Mouse (Mus musculus): ENCODE measurements around the gene Ube2b. TPM values are rescaled to one million over a fixed set of nuclear protein-coding genes. Genes with fewer than 3 reads are reported as not detected.

The Ube2b gene
- polyA plus RNA-seq, 1 experiment from 2014 or later, result 301 TPM

DNA sequence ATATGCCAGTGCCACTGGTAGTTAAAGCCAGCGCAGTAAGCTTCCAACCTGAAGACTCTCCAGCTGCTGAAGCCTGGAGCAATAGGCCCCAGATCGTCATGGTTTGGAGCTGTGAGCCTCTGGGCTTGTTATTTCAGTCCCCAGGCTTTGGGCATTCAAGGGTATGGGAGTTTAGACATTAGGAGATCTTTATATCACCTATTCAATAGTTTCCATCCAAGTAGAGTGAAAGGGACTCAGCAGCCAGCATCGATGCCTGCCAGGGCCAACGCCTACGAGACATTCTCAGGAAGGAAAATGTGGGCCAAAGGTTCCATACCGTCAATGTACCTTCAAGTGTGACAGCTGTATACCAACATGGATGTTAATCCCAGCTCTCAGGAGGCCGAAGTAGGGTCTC lies 38.3 kb downstream of the Ube2b start:
- no peaks in the 10 kb centered on the region for H3K9me3 ChIP-seq (replicated peaks)
- 92% methylated on average over 7 of the region's 7 CpGs for WGBS
- H3K4me1 ChIP-seq, result no peaks in the 10 kb centered on the region
- H3K36me3 ChIP-seq (ENCODE audit: poor library complexity, severe bottlenecking), result no peaks in the 10 kb centered on the region
- H3K9ac ChIP-seq, result no peak overlapping the region
- no peak overlapping the region for H3K4me2 ChIP-seq
- no peaks in the 10 kb centered on the region for H3K27me3 ChIP-seq
- no peak for ATAC-seq
- H3K27ac ChIP-seq, result no peak overlapping the region
- no peak overlapping the region for H3K4me3 ChIP-seq

DNA sequence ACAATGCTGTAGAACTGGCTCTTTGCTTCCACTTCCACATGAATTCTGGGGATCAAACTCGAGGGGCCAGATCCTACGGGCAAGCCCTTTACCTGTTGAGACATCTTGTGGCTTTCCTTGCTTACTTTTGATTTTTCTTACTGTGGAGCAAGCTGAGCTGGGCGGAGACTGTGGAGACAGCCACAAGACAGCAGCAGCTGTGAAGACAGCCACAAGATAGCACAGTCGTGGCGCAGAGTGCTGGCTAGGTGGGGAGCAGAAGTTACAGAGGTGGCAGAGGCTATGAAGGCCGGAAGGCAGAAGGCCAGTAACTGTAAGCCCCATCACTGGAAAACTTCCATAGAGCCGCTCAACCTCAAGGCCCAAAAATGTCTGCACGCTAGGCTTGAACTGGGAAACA lies 38.8 kb downstream of the Ube2b start:
- Histone ChIP-seq H3K9me3 (replicated peaks) (no peaks in the 10 kb centered on the region), H3K4me1 (no peaks in the 10 kb centered on the region), H3K27ac (no peak overlapping the region), H3K4me3 (no peak overlapping the region), H3K4me2 (no peak overlapping the region), H3K36me3 (ENCODE audit: poor library complexity, severe bottlenecking) (no peaks in the 10 kb centered on the region), H3K9ac (no peak overlapping the region), H3K27me3 (no peaks in the 10 kb centered on the region)
- ATAC-seq, result no peak
- WGBS, result 94% methylated on average over 8 of the region's 8 CpGs

DNA sequence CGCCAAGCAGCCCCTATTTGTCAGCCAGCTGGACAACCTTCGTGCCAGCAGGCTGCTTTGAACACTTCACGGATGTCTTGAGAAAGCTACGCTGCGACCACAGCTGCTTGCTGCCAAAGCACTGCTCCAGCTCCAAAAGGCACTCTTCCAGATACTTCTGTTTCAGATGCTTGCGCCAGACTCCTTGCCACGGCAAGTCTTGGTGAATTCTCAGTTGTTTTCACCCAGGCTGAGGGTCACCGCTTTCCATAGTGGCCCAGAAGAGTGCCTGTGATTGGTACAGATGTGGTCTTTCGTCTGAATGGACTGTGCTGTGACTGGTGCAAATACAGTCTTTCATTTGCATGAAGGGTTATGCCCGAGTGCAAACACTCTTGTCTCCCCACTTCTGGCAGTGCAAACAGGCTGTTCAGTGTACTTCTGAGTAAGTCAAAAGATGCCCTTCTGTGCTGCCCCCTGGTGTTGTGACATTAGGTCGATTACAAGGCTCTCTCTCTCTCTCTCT lies 39.5 kb downstream of the Ube2b start:
- H3K9me3 ChIP-seq (replicated peaks), result no peaks in the 10 kb centered on the region
- no peak overlapping the region for H3K4me2 ChIP-seq
- H3K4me3 ChIP-seq, result no peak overlapping the region
- no peaks in the 10 kb centered on the region for H3K27me3 ChIP-seq
- no peak overlapping the region for H3K27ac ChIP-seq
- no peak overlapping the region for H3K9ac ChIP-seq
- WGBS, result 62% methylated on average over 11 of the region's 11 CpGs
- H3K36me3 ChIP-seq (ENCODE audit: poor library complexity, severe bottlenecking), result no peaks in the 10 kb centered on the region
- ATAC-seq, result no peak
- H3K4me1 ChIP-seq, result no peaks in the 10 kb centered on the region

DNA sequence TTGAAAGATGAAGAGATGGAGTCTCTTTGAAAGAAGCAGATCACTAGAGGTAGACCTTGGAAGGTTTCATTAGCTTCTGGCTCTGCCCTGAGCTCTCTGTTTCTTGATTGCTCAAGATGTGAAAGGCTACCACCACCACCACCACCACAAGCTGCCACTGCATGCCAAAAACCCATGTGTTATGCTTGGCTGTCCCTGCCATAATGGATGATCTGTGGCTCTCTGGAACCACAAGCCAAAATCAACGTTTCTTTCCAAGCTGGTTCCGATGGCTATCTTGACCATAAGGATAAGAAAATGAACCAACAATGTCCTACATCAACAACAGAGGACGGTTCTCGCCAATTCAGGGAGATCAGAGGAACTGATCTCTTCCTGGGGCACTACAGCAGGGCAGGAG lies 40.5 kb downstream of the Ube2b start:
- Histone ChIP-seq H3K9me3 (replicated peaks) (no peaks in the 10 kb centered on the region), H3K27ac (no peak overlapping the region), H3K4me3 (no peak overlapping the region), H3K4me1 (no peaks in the 10 kb centered on the region), H3K4me2 (no peak overlapping the region), H3K27me3 (no peaks in the 10 kb centered on the region), H3K9ac (no peak overlapping the region), H3K36me3 (ENCODE audit: poor library complexity, severe bottlenecking) (no peaks in the 10 kb centered on the region)
- no peak for ATAC-seq
- 94% methylated on average over 4 of the region's 4 CpGs for WGBS

DNA sequence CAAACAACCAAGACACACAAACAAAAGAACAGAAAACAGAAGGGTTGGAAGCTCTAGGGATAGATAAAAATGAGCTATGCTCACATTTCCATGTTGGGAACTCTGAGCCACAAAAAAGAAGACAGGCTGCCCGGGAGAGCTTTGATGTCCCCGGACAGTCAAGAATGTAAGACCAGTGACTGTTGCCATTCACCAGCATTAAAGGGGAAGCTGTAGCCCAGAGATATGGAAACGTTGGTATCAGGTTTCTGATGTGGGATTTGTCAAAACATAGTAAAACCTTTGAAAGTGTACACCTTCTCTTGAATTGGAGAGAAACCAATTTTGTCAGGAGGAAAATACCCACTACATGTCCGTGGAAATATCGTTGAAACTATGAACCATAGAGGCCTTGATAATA lies 41.1 kb downstream of the Ube2b start:
- no peak for ATAC-seq
- Histone ChIP-seq H3K9me3 (replicated peaks) (no peaks in the 10 kb centered on the region), H3K36me3 (ENCODE audit: poor library complexity, severe bottlenecking) (no peaks in the 10 kb centered on the region), H3K27ac (no peak overlapping the region), H3K9ac (no peak overlapping the region), H3K4me1 (no peaks in the 10 kb centered on the region), H3K27me3 (no peaks in the 10 kb centered on the region), H3K4me2 (no peak overlapping the region), H3K4me3 (no peak overlapping the region)
- WGBS, result 92% methylated on average over 5 of the region's 5 CpGs

- Histone ChIP-seq H3K4me1 (no peaks in the 10 kb centered on the region), H3K27ac (no peak overlapping the region), H3K9me3 (replicated peaks) (no peaks in the 10 kb centered on the region), H3K4me3 (no peak overlapping the region), H3K36me3 (ENCODE audit: poor library complexity, severe bottlenecking) (no peaks in the 10 kb centered on the region), H3K4me2 (no peak overlapping the region), H3K27me3 (no peaks in the 10 kb centered on the region), H3K9ac (no peak overlapping the region)
- WGBS, result 84% methylated on average over 4 of the region's 4 CpGs
- ATAC-seq, result no peak
Measured at GRCm38 (mm10) chr11:51957760-51958159, 42.8 kb downstream of the Ube2b start.

GRCm38 (mm10) chr11:51956112-51956511 lies 44.5 kb downstream of the Ube2b start:
- no peaks in the 10 kb centered on the region for H3K4me1 ChIP-seq
- WGBS, result 77% methylated on average over 9 of the region's 9 CpGs
- ATAC-seq, result no peak

GRCm38 (mm10) chr11:51951861-51952420 lies 48.6 kb downstream of the Ube2b start:
- H3K4me3 ChIP-seq, result no peak overlapping the region
- no peaks in the 10 kb centered on the region for H3K36me3 ChIP-seq (ENCODE audit: poor library complexity, severe bottlenecking)
- no peaks in the 10 kb centered on the region for H3K27me3 ChIP-seq
- WGBS, result 63% methylated on average over 5 of the region's 5 CpGs
- H3K4me1 ChIP-seq, result no peaks in the 10 kb centered on the region
- H3K9ac ChIP-seq, result no peak overlapping the region
- H3K27ac ChIP-seq, result no peak overlapping the region
- no peaks in the 10 kb centered on the region for H3K9me3 ChIP-seq (replicated peaks)
- no peak overlapping the region for H3K4me2 ChIP-seq
- ATAC-seq, result no peak

More at GRCm38 (mm10) chr11:51956112-51956511, 44.5 kb downstream of the Ube2b start:
- Histone ChIP-seq H3K9me3 (replicated peaks) (no peaks in the 10 kb centered on the region), H3K27ac (no peak overlapping the region), H3K36me3 (ENCODE audit: poor library complexity, severe bottlenecking) (no peaks in the 10 kb centered on the region), H3K27me3 (no peaks in the 10 kb centered on the region), H3K9ac (no peak overlapping the region), H3K4me3 (no peak overlapping the region), H3K4me2 (no peak overlapping the region)

DNA sequence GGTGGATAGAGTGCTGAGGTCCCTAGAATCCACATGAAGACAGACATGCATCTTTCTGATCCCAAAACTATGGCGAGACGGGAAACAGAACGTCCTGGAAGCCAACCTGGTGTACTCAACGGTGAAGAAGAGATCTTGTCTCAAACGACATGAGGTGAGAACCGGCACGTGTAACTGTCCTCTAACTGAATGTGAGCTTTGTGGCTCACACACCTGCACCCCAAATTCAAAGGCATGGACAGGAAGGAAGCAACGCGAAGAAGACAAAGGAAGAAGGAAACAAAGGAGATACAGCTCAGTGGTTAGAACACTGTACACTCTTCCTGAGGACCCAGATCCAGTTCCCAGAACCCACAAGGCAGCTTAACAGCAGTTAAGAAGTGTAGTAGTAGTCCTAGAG lies 50.6 kb downstream of the Ube2b start:
- H3K36me3 ChIP-seq (ENCODE audit: poor library complexity, severe bottlenecking), result no peaks in the 10 kb centered on the region
- no peak for ATAC-seq
- no peak overlapping the region for H3K4me3 ChIP-seq
- H3K9me3 ChIP-seq (replicated peaks), result no peaks in the 10 kb centered on the region
- H3K9ac ChIP-seq, result no peak overlapping the region
- H3K27ac ChIP-seq, result no peak overlapping the region
- no peaks in the 10 kb centered on the region for H3K27me3 ChIP-seq
- 90% methylated on average over 9 of the region's 9 CpGs for WGBS
- H3K4me2 ChIP-seq, result no peak overlapping the region
- no peaks in the 10 kb centered on the region for H3K4me1 ChIP-seq

GRCm38 (mm10) chr11:51949155-51949840 lies 51.3 kb downstream of the Ube2b start:
- H3K4me2 ChIP-seq, result no peak overlapping the region
- WGBS, result 85% methylated on average over 9 of the region's 9 CpGs
- H3K4me1 ChIP-seq, result no peaks in the 10 kb centered on the region
- no peak overlapping the region for H3K27ac ChIP-seq
- no peaks in the 10 kb centered on the region for H3K27me3 ChIP-seq
- no peaks in the 10 kb centered on the region for H3K36me3 ChIP-seq (ENCODE audit: poor library complexity, severe bottlenecking)
- no peak for ATAC-seq
- H3K9me3 ChIP-seq (replicated peaks), result no peaks in the 10 kb centered on the region
- no peak overlapping the region for H3K4me3 ChIP-seq
- H3K9ac ChIP-seq, result no peak overlapping the region

DNA sequence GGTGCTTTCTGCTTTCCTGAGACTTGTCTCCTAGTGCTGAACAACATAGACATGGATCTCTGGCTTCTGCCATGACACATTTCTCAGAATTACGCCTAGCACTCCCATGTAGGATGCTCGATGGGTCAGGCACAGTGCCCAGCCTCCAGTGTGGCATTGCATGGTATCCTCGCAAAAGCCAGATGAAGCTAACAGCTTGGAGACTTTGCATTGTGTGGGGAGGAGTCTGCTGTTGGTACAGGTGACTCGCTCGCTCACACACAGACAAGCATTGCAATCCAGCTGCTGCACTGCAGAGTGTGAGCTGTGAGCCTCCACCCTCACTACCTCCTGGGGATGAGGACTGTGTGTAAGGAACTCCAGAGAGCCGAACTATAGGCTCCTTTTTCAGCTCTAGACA lies 54.4 kb downstream of the Ube2b start:
- H3K9ac ChIP-seq, result no peak overlapping the region
- H3K27ac ChIP-seq, result no peak overlapping the region
- ATAC-seq, result no peak
- no peak overlapping the region for H3K4me3 ChIP-seq
- no peak overlapping the region for H3K4me2 ChIP-seq
- no peaks in the 10 kb centered on the region for H3K27me3 ChIP-seq
- no peaks in the 10 kb centered on the region for H3K9me3 ChIP-seq (replicated peaks)
- no peaks in the 10 kb centered on the region for H3K36me3 ChIP-seq (ENCODE audit: poor library complexity, severe bottlenecking)
- WGBS, result 81% methylated on average over 6 of the region's 6 CpGs
- H3K4me1 ChIP-seq, result peaks cover 11% of the 10 kb centered on the region

- Histone ChIP-seq H3K4me3 (no peak overlapping the region), H3K27me3 (no peaks in the 10 kb centered on the region), H3K4me2 (no peak overlapping the region), H3K4me1 (peaks cover 11% of the 10 kb centered on the region), H3K9ac (no peak overlapping the region), H3K9me3 (replicated peaks) (no peaks in the 10 kb centered on the region), H3K36me3 (ENCODE audit: poor library complexity, severe bottlenecking) (no peaks in the 10 kb centered on the region), H3K27ac (no peak overlapping the region)
- 52% methylated on average over 8 of the region's 8 CpGs for WGBS
- no peak for ATAC-seq
Measured at GRCm38 (mm10) chr11:51945548-51945947, 55.0 kb downstream of the Ube2b start.

DNA sequence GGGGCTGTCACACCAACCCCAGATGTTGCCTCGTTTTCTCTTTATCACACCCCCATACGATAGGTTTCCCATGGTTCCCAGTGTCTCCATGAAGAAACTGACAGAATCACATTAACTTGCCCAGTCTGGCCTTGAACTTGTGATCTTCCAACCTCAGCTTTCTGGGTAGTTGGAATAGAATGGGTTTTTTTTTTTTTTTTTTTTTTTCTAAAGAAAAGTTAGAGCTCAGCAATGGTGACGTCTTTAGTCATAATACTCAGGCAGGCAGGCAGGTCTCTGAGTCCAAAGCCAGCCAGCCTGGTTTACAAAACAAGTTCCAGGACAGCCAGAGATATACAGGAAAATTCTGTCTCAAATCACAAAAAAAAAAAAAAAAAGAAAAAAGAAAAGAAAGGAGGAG lies 56.3 kb downstream of the Ube2b start:
- ATAC-seq, result no peak
- no peak overlapping the region for H3K4me3 ChIP-seq
- H3K9me3 ChIP-seq (replicated peaks), result no peaks in the 10 kb centered on the region
- no peaks in the 10 kb centered on the region for H3K27me3 ChIP-seq
- no peaks in the 10 kb centered on the region for H3K36me3 ChIP-seq (ENCODE audit: poor library complexity, severe bottlenecking)
- WGBS, result 78% methylated on average over 3 of the region's 3 CpGs
- no peak overlapping the region for H3K4me2 ChIP-seq
- H3K4me1 ChIP-seq, result peaks cover 11% of the 10 kb centered on the region
- no peak overlapping the region for H3K27ac ChIP-seq
- no peak overlapping the region for H3K9ac ChIP-seq
